Mouse (Mus musculus) forebrain, embryonic 10.5 days (tissue): ENCODE measurements around the gene Zfp386. TPM values are rescaled to one million over a fixed set of nuclear protein-coding genes. Genes with fewer than 3 reads are reported as not detected.

Experiments used
- DNase-seq: peaks from one replicate; pipeline ENCODE4 v3.0.0-alpha.2; 2017; ENCODE audit warnings: low spot score; ENCODE audit errors: extremely low spot score
- H3K27ac ChIP-seq: fragments of 300-500 bp; sonication (generic); 2 replicates; pipeline ENCODE4 v1.5.1; 2016; ENCODE audit warnings: mild to moderate bottlenecking
- H3K27me3 ChIP-seq: fragments of 300-500 bp; sonication (generic); 2 replicates; pipeline ENCODE4 v1.6.1; 2016; ENCODE audit warnings: mild to moderate bottlenecking; ENCODE audit not compliant: poor library complexity, severe bottlenecking
- H3K36me3 ChIP-seq: fragments of 300-500 bp; sonication (generic); replicated peaks from 2 replicates; pipeline ENCODE4 v1.6.1; 2016; ENCODE audit warnings: mild to moderate bottlenecking, moderate library complexity
- H3K4me1 ChIP-seq: fragments of 300-500 bp; sonication (generic); 2 replicates; pipeline ENCODE4 v1.6.1; 2016
- H3K4me3 ChIP-seq: fragments of 300-500 bp; sonication (generic); 2 replicates; pipeline ENCODE4 v1.5.1; 2016; ENCODE audit warnings: mild to moderate bottlenecking, moderate library complexity
- H3K9me3 ChIP-seq: fragments of 300-500 bp; sonication (generic); 2 replicates; pipeline ENCODE4 v1.6.1; 2016; ENCODE audit warnings: mild to moderate bottlenecking, moderate library complexity
- WGBS: fragments of 180-500 bp; shearing (Covaris S2); methylation state at CpG from one replicate; pipeline ENCODE4 v1.1.7; 2016; 5-methylcytosine and 5-hydroxymethylcytosine counted together
- polyA plus RNA-seq: library from polyadenylated mRNA; unstranded; fragments of >200 nt; fragmentation: Nextera tagmentation; extraction: Ambion mirVana; gene quantifications from 2 replicates; pipeline ENCODE4 v1.2.1, GENCODE M21; 2016

The Zfp386 gene
- polyA plus RNA-seq, 1 experiment from 2014 or later: 62.0 TPM

- H3K4me3 ChIP-seq: no peak overlapping the region
- no peaks in the 10 kb centered on the region for H3K4me1 ChIP-seq
- no peaks in the 10 kb centered on the region for H3K36me3 ChIP-seq
- H3K27ac ChIP-seq: no peak overlapping the region
- 90% methylated on average over 2 of the region's 2 CpGs for WGBS
- no peaks in the 10 kb centered on the region for H3K9me3 ChIP-seq
- H3K27me3 ChIP-seq: no peaks in the 10 kb centered on the region
- no peak for DNase-seq
Measured at GRCm38 (mm10) chr12:116101945-116102344, 54.4 kb downstream of the Zfp386 start.

- peaks cover 9% of the 10 kb centered on the region; the same call in 1 of the 2 replicates for H3K9me3 ChIP-seq
- WGBS: 79% methylated on average over 9 of the region's 9 CpGs
Measured at GRCm38 (mm10) chr12:116109451-116110353, 62.2 kb downstream of the Zfp386 start.

GRCm38 (mm10) chr12:116111007-116111694 lies 63.6 kb downstream of the Zfp386 start:
- Histone ChIP-seq H3K36me3 (no peaks in the 10 kb centered on the region), H3K4me3 (no peak overlapping the region), H3K9me3 (peaks cover 9% of the 10 kb centered on the region; the same call in 1 of the 2 replicates), H3K27me3 (no peaks in the 10 kb centered on the region), H3K27ac (no peak overlapping the region), H3K4me1 (no peaks in the 10 kb centered on the region)
- 85% methylated on average over 7 of the region's 7 CpGs for WGBS
- DNase-seq: no peak

More at GRCm38 (mm10) chr12:116109451-116110353, 62.2 kb downstream of the Zfp386 start:
- H3K36me3 ChIP-seq: no peaks in the 10 kb centered on the region
- H3K4me1 ChIP-seq: no peaks in the 10 kb centered on the region
- DNase-seq: no peak
- no peak overlapping the region for H3K4me3 ChIP-seq
- no peak overlapping the region for H3K27ac ChIP-seq
- H3K27me3 ChIP-seq: no peaks in the 10 kb centered on the region

Other genes starting within 250 kb of the Zfp386 start
- gene Vipr2, start 30.0 kb downstream of the Zfp386 start, polyA plus RNA-seq: 2.9 and 3.2 TPM in 2 replicates
- gene Wdr60, start 215.3 kb downstream of the Zfp386 start, polyA plus RNA-seq: 15.1 and 16.1 TPM in 2 replicates
- gene Gm11027, start 227.7 kb downstream of the Zfp386 start, polyA plus RNA-seq: not detected in 2 replicates
- 12.0 and 12.6 TPM in 2 replicates for gene Esyt2, start 233.5 kb downstream of the Zfp386 start, polyA plus RNA-seq